Mouse (Mus musculus) heart, embryonic 13.5 days (tissue): ENCODE measurements at regions not wholly inside any gene's neighbourhood (a gene's known extent, or its start where the extent isn't known, plus 50 kb on each side); places are given as distances from the start of the nearest gene placed in this dataset.

ENCODE experiments used
- ATAC-seq: fragments of 200-750 bp; cut with Nextera tagmentation; 2 replicates; pipeline ENCODE4 v1.8.0; 2017; ENCODE audit warnings: moderate TSS enrichment; ENCODE audit not compliant: insufficient number of reproducible peaks, low FRiP score, low TSS enrichment; ENCODE audit errors: extremely low read depth
- H3K27ac ChIP-seq: fragments of 300-500 bp; sonication (generic); replicated peaks from 2 replicates; pipeline ENCODE4 v1.5.1; 2015; ENCODE audit warnings: moderate library complexity, mild to moderate bottlenecking, inconsistent platforms
- H3K27me3 ChIP-seq: fragments of 300-500 bp; sonication (generic); replicated peaks from 2 replicates; pipeline ENCODE4 v1.6.1; 2015; ENCODE audit warnings: mild to moderate bottlenecking, inconsistent platforms
- H3K36me3 ChIP-seq: fragments of 300-500 bp; sonication (generic); 2 replicates; pipeline ENCODE4 v1.6.1; 2015; ENCODE audit warnings: mild to moderate bottlenecking, inconsistent platforms
- H3K4me1 ChIP-seq: fragments of 300-500 bp; sonication (generic); 2 replicates; pipeline ENCODE4 v1.6.1; 2015; ENCODE audit warnings: inconsistent platforms
- H3K4me2 ChIP-seq: fragments of 300-500 bp; sonication (generic); 2 replicates; pipeline ENCODE4 v1.6.1; 2015; ENCODE audit warnings: inconsistent platforms, mild to moderate bottlenecking, moderate library complexity
- H3K4me3 ChIP-seq: fragments of 300-500 bp; sonication (generic); 2 replicates; pipeline ENCODE4 v1.5.1; 2015; ENCODE audit warnings: moderate library complexity, mild to moderate bottlenecking, inconsistent platforms
- H3K9ac ChIP-seq: fragments of 300-500 bp; sonication (generic); 2 replicates; pipeline ENCODE4 v1.6.1; 2015; ENCODE audit warnings: inconsistent platforms, mild to moderate bottlenecking, moderate library complexity
- H3K9me3 ChIP-seq: fragments of 300-500 bp; sonication (generic); 2 replicates; pipeline ENCODE4 v1.6.1; 2016; ENCODE audit warnings: inconsistent platforms
- WGBS: fragments of 180-500 bp; shearing (Covaris S2); methylation state at CpG from one replicate; pipeline ENCODE4 v1.1.7; 2015; ENCODE audit warnings: mixed read lengths; 5-methylcytosine and 5-hydroxymethylcytosine counted together

- Histone ChIP-seq H3K4me1 (peaks cover 13% of the 10 kb centered on the region), H3K9ac (no peak overlapping the region), H3K4me3 (no peak overlapping the region), H3K9me3 (no peaks in the 10 kb centered on the region), H3K27me3 (peaks cover 37% of the 10 kb centered on the region), H3K36me3 (no peaks in the 10 kb centered on the region), H3K27ac (no peak overlapping the region), H3K4me2 (no peak overlapping the region)
- WGBS = 80% methylated on average over 10 of the region's 10 CpGs
- ATAC-seq = no peak
These were observed 280.7 kb upstream of the Mki67 start for GRCm38 (mm10) chr7:135996896-135997295.

- WGBS = 65% methylated on average over 3 of the region's 3 CpGs
- H3K4me3 ChIP-seq = no peak overlapping the region
- H3K9me3 ChIP-seq = no peaks in the 10 kb centered on the region
- no peak overlapping the region for H3K4me2 ChIP-seq
- H3K9ac ChIP-seq = no peak overlapping the region
- H3K27me3 ChIP-seq = peaks cover 29% of the 10 kb centered on the region
- no peak for ATAC-seq
- peaks cover 13% of the 10 kb centered on the region for H3K4me1 ChIP-seq
- no peaks in the 10 kb centered on the region for H3K36me3 ChIP-seq
- H3K27ac ChIP-seq = no peak overlapping the region
These were observed 281.5 kb upstream of the Mki67 start for GRCm38 (mm10) chr7:135997640-135998039.

- no peak overlapping the region for H3K27ac ChIP-seq
- no peak for ATAC-seq
- no peaks in the 10 kb centered on the region for H3K9me3 ChIP-seq
- peaks cover 18% of the 10 kb centered on the region for H3K4me1 ChIP-seq
- H3K4me3 ChIP-seq = no peak overlapping the region
- H3K36me3 ChIP-seq = no peaks in the 10 kb centered on the region
- no peak overlapping the region for H3K9ac ChIP-seq
- 70% methylated on average over 8 of the region's 8 CpGs for WGBS
- H3K27me3 ChIP-seq = peaks cover 7% of the 10 kb centered on the region
- no peak overlapping the region for H3K4me2 ChIP-seq
These were observed 286.2 kb upstream of the Mki67 start for GRCm38 (mm10) chr7:136002382-136002781.

- H3K4me3 ChIP-seq = no peak overlapping the region
- H3K4me2 ChIP-seq = no peak overlapping the region
- no peak overlapping the region for H3K9ac ChIP-seq
- no peak for ATAC-seq
- no peak overlapping the region for H3K27ac ChIP-seq
- H3K36me3 ChIP-seq = no peaks in the 10 kb centered on the region
- H3K9me3 ChIP-seq = no peaks in the 10 kb centered on the region
- peaks cover 16% of the 10 kb centered on the region for H3K27me3 ChIP-seq
- H3K4me1 ChIP-seq = peaks cover 25% of the 10 kb centered on the region
- WGBS = 79% methylated on average over 2 of the region's 2 CpGs
These were observed 287.1 kb upstream of the Mki67 start for GRCm38 (mm10) chr7:136003291-136003690.

GRCm38 (mm10) chr7:136007796-136008455 is 291.8 kb upstream of the Mki67 start:
- H3K27me3 ChIP-seq = peaks cover 33% of the 10 kb centered on the region
- ATAC-seq = no peak
- H3K4me2 ChIP-seq = peak overlapping the region; percentile 64
- peaks cover 15% of the 10 kb centered on the region; the same call in 1 of the 2 replicates for H3K4me1 ChIP-seq
- WGBS = 35% methylated on average over 23 of the region's 23 CpGs
- H3K36me3 ChIP-seq = no peaks in the 10 kb centered on the region
- H3K4me3 ChIP-seq = peak overlapping the region; percentile 38
- H3K27ac ChIP-seq = no peak overlapping the region
- H3K9me3 ChIP-seq = no peaks in the 10 kb centered on the region
- H3K9ac ChIP-seq = peak overlapping the region; percentile 33

GRCm38 (mm10) chr7:136008486-136008885 is 292.3 kb upstream of the Mki67 start:
- H3K36me3 ChIP-seq = no peaks in the 10 kb centered on the region
- peak overlapping the region; percentile 38 for H3K4me3 ChIP-seq
- peaks cover 33% of the 10 kb centered on the region for H3K27me3 ChIP-seq
- 31% methylated on average over 6 of the region's 6 CpGs for WGBS
- H3K4me1 ChIP-seq = peaks cover 15% of the 10 kb centered on the region; the same call in 1 of the 2 replicates
- no peaks in the 10 kb centered on the region for H3K9me3 ChIP-seq
- peak overlapping the region; percentile 33 for H3K9ac ChIP-seq
- ATAC-seq = no peak
- H3K4me2 ChIP-seq = peak overlapping the region; percentile 64
- no peak overlapping the region for H3K27ac ChIP-seq

GRCm38 (mm10) chr7:136010013-136010412 is 293.9 kb upstream of the Mki67 start:
- no peaks in the 10 kb centered on the region for H3K9me3 ChIP-seq
- no peak overlapping the region for H3K4me3 ChIP-seq
- no peak for ATAC-seq
- H3K27me3 ChIP-seq = peaks cover 33% of the 10 kb centered on the region
- no peak overlapping the region for H3K4me2 ChIP-seq
- H3K4me1 ChIP-seq = peaks cover 18% of the 10 kb centered on the region; the same call in 1 of the 2 replicates
- no peak overlapping the region for H3K27ac ChIP-seq
- WGBS = 60% methylated on average over 7 of the region's 7 CpGs
- H3K9ac ChIP-seq = no peak overlapping the region
- H3K36me3 ChIP-seq = no peaks in the 10 kb centered on the region

- 50% methylated on average over 4 of the region's 4 CpGs for WGBS
- peaks cover 3% of the 10 kb centered on the region for H3K27me3 ChIP-seq
- no peak for ATAC-seq
These were observed 298.5 kb upstream of the Mki67 start for GRCm38 (mm10) chr7:136014706-136015105.

GRCm38 (mm10) chr7:136016918-136017317 is 300.8 kb upstream of the Mki67 start:
- Histone ChIP-seq H3K27ac (peak overlapping the region; percentile 66), H3K4me2 (no peak overlapping the region), H3K4me1 (peaks cover 27% of the 10 kb centered on the region), H3K27me3 (no peaks in the 10 kb centered on the region), H3K4me3 (no peak overlapping the region), H3K36me3 (no peaks in the 10 kb centered on the region), H3K9ac (no peak overlapping the region), H3K9me3 (no peaks in the 10 kb centered on the region)
- ATAC-seq = no peak
- WGBS = 35% methylated on average over 8 of the region's 8 CpGs

More at GRCm38 (mm10) chr7:136014706-136015105, 298.5 kb upstream of the Mki67 start:
- Histone ChIP-seq H3K9ac (no peak overlapping the region), H3K4me2 (no peak overlapping the region), H3K9me3 (no peaks in the 10 kb centered on the region), H3K4me1 (peaks cover 27% of the 10 kb centered on the region), H3K27ac (no peak overlapping the region), H3K4me3 (no peak overlapping the region), H3K36me3 (no peaks in the 10 kb centered on the region)

GRCm38 (mm10) chr7:136020577-136020976 is 304.4 kb upstream of the Mki67 start:
- Histone ChIP-seq H3K4me1 (peaks cover 36% of the 10 kb centered on the region), H3K4me3 (no peak overlapping the region), H3K4me2 (no peak overlapping the region), H3K27ac (no peak overlapping the region), H3K27me3 (no peaks in the 10 kb centered on the region), H3K36me3 (no peaks in the 10 kb centered on the region), H3K9me3 (no peaks in the 10 kb centered on the region), H3K9ac (no peak overlapping the region)
- 57% methylated on average over 7 of the region's 7 CpGs for WGBS
- no peak for ATAC-seq

- Histone ChIP-seq H3K27ac (no peak overlapping the region), H3K9ac (no peak overlapping the region), H3K9me3 (no peaks in the 10 kb centered on the region), H3K27me3 (no peaks in the 10 kb centered on the region), H3K4me3 (no peak overlapping the region), H3K4me1 (peaks cover 31% of the 10 kb centered on the region), H3K36me3 (no peaks in the 10 kb centered on the region), H3K4me2 (no peak overlapping the region)
- 54% methylated on average over 2 of the region's 2 CpGs for WGBS
- no peak for ATAC-seq
These were observed 304.9 kb upstream of the Mki67 start for GRCm38 (mm10) chr7:136021071-136021470.

- H3K27me3 ChIP-seq = no peaks in the 10 kb centered on the region
- ATAC-seq = no peak
- H3K27ac ChIP-seq = no peak overlapping the region
- no peak overlapping the region for H3K9ac ChIP-seq
- no peaks in the 10 kb centered on the region for H3K36me3 ChIP-seq
- peaks cover 29% of the 10 kb centered on the region for H3K4me1 ChIP-seq
- WGBS = 52% methylated on average over 5 of the region's 5 CpGs
- no peaks in the 10 kb centered on the region for H3K9me3 ChIP-seq
- H3K4me3 ChIP-seq = no peak overlapping the region
- no peak overlapping the region for H3K4me2 ChIP-seq
These were observed 306.8 kb upstream of the Mki67 start for GRCm38 (mm10) chr7:136022781-136023448.
